Mouse (Mus musculus): ENCODE results near the gene Dync1li1. TPM values are rescaled to one million over a fixed set of nuclear protein-coding genes. Genes with fewer than 3 reads are reported as not detected.

Dync1li1 gene
- total and polyA plus RNA-seq, 2 experiments from 2014 or later = 136 to 145 TPM

- 61% methylated on average over 13 of the region's 13 CpGs for WGBS
- no peak overlapping the region for H3K4me3 ChIP-seq (ENCODE audit: low read depth, low read length)
Measured at GRCm38 (mm10) chr9:114763341-114763740, 74.8 kb downstream of the Dync1li1 start.

DNA sequence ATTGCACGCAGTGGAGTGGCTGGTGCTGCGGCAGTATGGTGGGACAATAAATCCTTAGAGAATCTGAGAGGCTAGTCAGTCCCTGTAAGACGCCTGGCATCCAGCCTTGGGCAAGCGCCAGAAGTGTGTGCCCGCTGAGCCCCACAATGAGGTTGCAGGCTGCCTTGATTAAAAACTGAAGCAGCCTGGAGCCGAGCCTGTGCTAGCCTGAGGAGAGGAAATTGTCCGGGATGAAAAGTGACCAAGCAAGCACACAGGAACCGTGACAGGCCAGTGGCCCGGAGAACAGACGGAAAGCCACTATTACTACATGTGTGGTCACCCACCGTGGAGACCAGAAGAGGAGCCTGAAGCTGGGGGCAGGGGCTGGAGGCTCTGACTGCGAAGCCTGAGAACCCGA lies 78.4 kb downstream of the Dync1li1 start:
- no peaks in the 10 kb centered on the region for H3K36me3 ChIP-seq (ENCODE audit: insufficient read depth)
- WGBS = 25% methylated on average over 13 of the region's 13 CpGs
- no peaks in the 10 kb centered on the region for H3K4me1 ChIP-seq (ENCODE audit: insufficient read depth)
- ATAC-seq (peak; percentile 92), DNase-seq (peak; percentile 78)
- no peak overlapping the region for H3K9ac ChIP-seq
- no peak for TF ChIP-seq CTCF (IDR thresholded peaks at IDR 0.05; ENCODE audit: low read depth)
- H3K4me2 ChIP-seq (ENCODE audit: low read depth) = no peak overlapping the region
- H3K4me3 ChIP-seq (ENCODE audit: low read depth, low read length) = no peak overlapping the region
- no peaks in the 10 kb centered on the region for H3K27me3 ChIP-seq (ENCODE audit: insufficient read depth, low read length)
- H3K27ac ChIP-seq (ENCODE audit: low read depth, low read length) = no peak overlapping the region
- no peaks in the 10 kb centered on the region for H3K9me3 ChIP-seq (ENCODE audit: low read length)

More at GRCm38 (mm10) chr9:114763341-114763740, 74.8 kb downstream of the Dync1li1 start:
- H3K4me2 ChIP-seq (ENCODE audit: low read depth) = no peak overlapping the region
- no peaks in the 10 kb centered on the region for H3K4me1 ChIP-seq (ENCODE audit: insufficient read depth)
- no peaks in the 10 kb centered on the region for H3K27me3 ChIP-seq (ENCODE audit: insufficient read depth, low read length)
- H3K9me3 ChIP-seq (ENCODE audit: low read length) = no peaks in the 10 kb centered on the region
- H3K9ac ChIP-seq = no peak overlapping the region
- DNase-seq (no peak), ATAC-seq (no peak)
- peak; percentile 64 for TF ChIP-seq CTCF (IDR thresholded peaks at IDR 0.05; ENCODE audit: low read depth)
- no peaks in the 10 kb centered on the region for H3K36me3 ChIP-seq (ENCODE audit: insufficient read depth)
- no peak overlapping the region for H3K27ac ChIP-seq (ENCODE audit: low read depth, low read length)

DNA sequence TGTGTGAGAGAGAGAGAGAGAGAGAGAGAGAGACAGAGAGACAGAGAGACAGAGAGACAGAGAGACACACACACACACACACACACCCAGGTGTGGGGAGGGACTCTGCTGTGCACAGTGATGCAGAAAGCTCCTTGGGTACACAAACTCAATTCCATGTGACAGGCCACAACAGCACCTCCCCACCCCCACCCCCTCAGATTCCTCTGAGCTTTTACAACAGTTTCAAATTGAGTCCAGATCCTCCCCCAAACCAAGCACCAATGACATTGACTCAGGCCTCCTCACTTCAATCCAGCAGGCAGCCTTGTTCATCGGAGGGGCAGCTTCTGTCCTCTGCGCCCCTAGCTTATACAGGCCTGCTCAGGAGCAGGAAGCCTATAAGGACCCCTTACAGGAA lies 78.9 kb downstream of the Dync1li1 start:
- no peak for ATAC-seq
- WGBS = 84% methylated on average over 2 of the region's 2 CpGs
- no peak for TF ChIP-seq CTCF (IDR thresholded peaks at IDR 0.05; ENCODE audit: low read depth)
- H3K4me2 ChIP-seq (ENCODE audit: low read depth) = no peak overlapping the region
- no peaks in the 10 kb centered on the region for H3K27me3 ChIP-seq (ENCODE audit: insufficient read depth, low read length)
- no peaks in the 10 kb centered on the region for H3K36me3 ChIP-seq (ENCODE audit: insufficient read depth)
- H3K27ac ChIP-seq (ENCODE audit: low read depth, low read length) = no peak overlapping the region
- no peaks in the 10 kb centered on the region for H3K4me1 ChIP-seq (ENCODE audit: insufficient read depth)
- no peak overlapping the region for H3K4me3 ChIP-seq (ENCODE audit: low read depth, low read length)
- no peak overlapping the region for H3K9ac ChIP-seq
- no peaks in the 10 kb centered on the region for H3K9me3 ChIP-seq (ENCODE audit: low read length)
- no peak for DNase-seq

DNA sequence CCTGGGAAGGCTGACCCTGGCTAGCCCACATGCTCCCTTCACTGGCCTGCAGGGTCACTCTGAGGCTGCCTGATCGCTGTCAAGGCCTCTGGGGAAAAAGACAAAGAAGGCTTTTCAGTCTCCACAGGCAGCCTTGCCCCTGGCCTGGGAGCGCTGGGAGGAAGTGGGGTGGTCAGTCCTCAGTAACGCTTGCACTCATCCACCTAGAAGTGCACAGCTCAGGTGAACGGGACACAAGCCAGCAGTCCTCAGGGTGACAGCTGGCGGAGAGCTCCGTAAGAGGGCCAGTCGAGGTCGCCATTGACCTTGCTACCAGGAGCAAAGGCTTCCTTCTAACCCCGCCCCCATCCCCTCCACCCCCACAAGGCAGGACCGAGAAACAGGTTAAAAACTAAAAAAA lies 79.5 kb downstream of the Dync1li1 start:
- H3K4me2 ChIP-seq (ENCODE audit: low read depth) = no peak overlapping the region
- H3K4me1 ChIP-seq (ENCODE audit: insufficient read depth) = no peaks in the 10 kb centered on the region
- H3K36me3 ChIP-seq (ENCODE audit: insufficient read depth) = no peaks in the 10 kb centered on the region
- no peaks in the 10 kb centered on the region for H3K9me3 ChIP-seq (ENCODE audit: low read length)
- ATAC-seq (no peak), DNase-seq (no peak)
- TF ChIP-seq CTCF (IDR thresholded peaks at IDR 0.05; ENCODE audit: low read depth) = no peak
- no peak overlapping the region for H3K9ac ChIP-seq
- H3K27me3 ChIP-seq (ENCODE audit: insufficient read depth, low read length) = no peaks in the 10 kb centered on the region
- H3K4me3 ChIP-seq (ENCODE audit: low read depth, low read length) = no peak overlapping the region
- WGBS = 70% methylated on average over 10 of the region's 10 CpGs
- H3K27ac ChIP-seq (ENCODE audit: low read depth, low read length) = no peak overlapping the region

DNA sequence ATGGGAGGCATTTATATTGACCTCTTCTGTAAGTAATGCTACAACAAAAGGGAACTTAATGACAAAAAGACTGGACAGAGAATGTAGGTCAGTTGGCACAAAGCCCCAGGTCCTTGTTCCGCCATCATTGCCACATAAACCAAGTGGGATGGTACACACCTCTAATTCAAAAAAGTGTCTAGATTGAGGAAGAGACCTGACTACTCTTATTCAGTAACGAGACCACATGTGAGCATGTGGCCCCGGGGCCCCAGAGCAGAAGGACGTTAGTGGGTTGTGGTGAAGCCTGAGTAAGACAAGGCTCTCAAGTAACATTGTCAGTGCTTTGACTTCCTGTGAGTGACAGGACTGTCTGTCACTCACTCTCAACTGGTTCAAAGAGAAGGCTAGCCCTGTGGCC lies 81.6 kb downstream of the Dync1li1 start:
- Histone ChIP-seq H3K4me3 (ENCODE audit: low read depth, low read length) (no peak overlapping the region), H3K27me3 (ENCODE audit: insufficient read depth, low read length) (no peaks in the 10 kb centered on the region), H3K9me3 (ENCODE audit: low read length) (no peaks in the 10 kb centered on the region), H3K36me3 (ENCODE audit: insufficient read depth) (no peaks in the 10 kb centered on the region), H3K27ac (ENCODE audit: low read depth, low read length) (no peak overlapping the region), H3K9ac (no peak overlapping the region), H3K4me1 (ENCODE audit: insufficient read depth) (no peaks in the 10 kb centered on the region), H3K4me2 (ENCODE audit: low read depth) (no peak overlapping the region)
- ATAC-seq (no peak), DNase-seq (no peak)
- 82% methylated on average over 4 of the region's 4 CpGs for WGBS
- no peak for TF ChIP-seq CTCF (IDR thresholded peaks at IDR 0.05; ENCODE audit: low read depth)

DNA sequence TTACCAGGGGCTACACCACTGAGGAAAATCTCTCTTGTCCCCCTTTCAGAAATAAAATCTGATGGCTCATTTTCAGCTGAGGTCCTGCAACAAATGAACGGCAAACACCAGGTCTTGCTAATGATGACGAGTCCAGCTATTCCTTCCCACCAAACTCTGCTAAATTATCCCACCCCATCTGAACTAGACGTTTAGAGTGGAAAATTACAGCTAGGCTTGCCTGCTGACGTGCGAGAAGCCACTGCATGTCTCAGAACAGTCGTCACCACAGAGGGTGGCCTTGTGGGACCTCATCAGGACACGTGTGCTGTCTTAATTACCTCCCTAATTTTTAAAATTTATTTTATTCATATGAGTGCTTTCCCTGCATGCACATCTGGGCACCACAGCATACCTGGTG lies 83.0 kb downstream of the Dync1li1 start:
- no peak for TF ChIP-seq CTCF (IDR thresholded peaks at IDR 0.05; ENCODE audit: low read depth)
- Histone ChIP-seq H3K4me3 (ENCODE audit: low read depth, low read length) (no peak overlapping the region), H3K36me3 (ENCODE audit: insufficient read depth) (no peaks in the 10 kb centered on the region), H3K27me3 (ENCODE audit: insufficient read depth, low read length) (no peaks in the 10 kb centered on the region), H3K9me3 (ENCODE audit: low read length) (no peaks in the 10 kb centered on the region), H3K4me1 (ENCODE audit: insufficient read depth) (no peaks in the 10 kb centered on the region), H3K4me2 (ENCODE audit: low read depth) (no peak overlapping the region), H3K27ac (ENCODE audit: low read depth, low read length) (no peak overlapping the region), H3K9ac (no peak overlapping the region)
- 87% methylated on average over 7 of the region's 7 CpGs for WGBS
- ATAC-seq (no peak), DNase-seq (no peak)

Other genes with a start within 250 kb of the Dync1li1 start
- gene Ccr4, start 183.9 kb upstream of the Dync1li1 start, total RNA-seq (2014; rRNA removed) = not detected in 2 replicates
- not detected in 2 replicates for gene Ccr4, start 183.9 kb upstream of the Dync1li1 start, polyA plus RNA-seq (2015; fragmentation: Nextera tagmentation; extraction: Ambion mirVana)
- not detected in 2 replicates for gene C130032M10Rik, start 173.1 kb upstream of the Dync1li1 start, total RNA-seq (2014; rRNA removed)
- not detected in 2 replicates for gene C130032M10Rik, start 173.1 kb upstream of the Dync1li1 start, polyA plus RNA-seq (2015; fragmentation: Nextera tagmentation; extraction: Ambion mirVana)
- 0.08 and 0.19 TPM in 2 replicates for gene Trim71, start 124.4 kb upstream of the Dync1li1 start, total RNA-seq (2014; rRNA removed)
- gene Trim71, start 124.4 kb upstream of the Dync1li1 start, polyA plus RNA-seq (2015; fragmentation: Nextera tagmentation; extraction: Ambion mirVana) = 0.10 and 0.13 TPM in 2 replicates
- 45.2 and 50.6 TPM in 2 replicates for gene Cnot10, start 48.6 kb upstream of the Dync1li1 start, total RNA-seq (2014; rRNA removed)
- 44.4 and 47.1 TPM in 2 replicates for gene Cnot10, start 48.6 kb upstream of the Dync1li1 start, polyA plus RNA-seq (2015; fragmentation: Nextera tagmentation; extraction: Ambion mirVana)
- 16.3 and 17.1 TPM in 2 replicates for gene Cmtm6, start 42.3 kb downstream of the Dync1li1 start, total RNA-seq (2014; rRNA removed)
- 19.5 and 22.7 TPM in 2 replicates for gene Cmtm6, start 42.3 kb downstream of the Dync1li1 start, polyA plus RNA-seq (2015; fragmentation: Nextera tagmentation; extraction: Ambion mirVana)
- gene Cmtm7, start 93.1 kb downstream of the Dync1li1 start, total RNA-seq (2014; rRNA removed) = 4.9 and 6.0 TPM in 2 replicates
- 9.5 and 11.6 TPM in 2 replicates for gene Cmtm7, start 93.1 kb downstream of the Dync1li1 start, polyA plus RNA-seq (2015; fragmentation: Nextera tagmentation; extraction: Ambion mirVana)
- gene Cmtm8, start 155.4 kb downstream of the Dync1li1 start, total RNA-seq (2014; rRNA removed) = 1.2 and 2.1 TPM in 2 replicates
- 6.0 and 6.2 TPM in 2 replicates for gene Cmtm8, start 155.4 kb downstream of the Dync1li1 start, polyA plus RNA-seq (2015; fragmentation: Nextera tagmentation; extraction: Ambion mirVana)
- 73.8 and 86.0 TPM in 2 replicates for gene Gpd1l, start 245.2 kb downstream of the Dync1li1 start, total RNA-seq (2014; rRNA removed)
- gene Gpd1l, start 245.2 kb downstream of the Dync1li1 start, polyA plus RNA-seq (2015; fragmentation: Nextera tagmentation; extraction: Ambion mirVana) = 45.1 and 47.0 TPM in 2 replicates